Mouse (Mus musculus): ENCODE measurements at regions not wholly inside any gene's neighbourhood (a gene's known extent, or its start where the extent isn't known, plus 50 kb on each side); places are given as distances from the start of the nearest gene placed in this dataset.

DNA sequence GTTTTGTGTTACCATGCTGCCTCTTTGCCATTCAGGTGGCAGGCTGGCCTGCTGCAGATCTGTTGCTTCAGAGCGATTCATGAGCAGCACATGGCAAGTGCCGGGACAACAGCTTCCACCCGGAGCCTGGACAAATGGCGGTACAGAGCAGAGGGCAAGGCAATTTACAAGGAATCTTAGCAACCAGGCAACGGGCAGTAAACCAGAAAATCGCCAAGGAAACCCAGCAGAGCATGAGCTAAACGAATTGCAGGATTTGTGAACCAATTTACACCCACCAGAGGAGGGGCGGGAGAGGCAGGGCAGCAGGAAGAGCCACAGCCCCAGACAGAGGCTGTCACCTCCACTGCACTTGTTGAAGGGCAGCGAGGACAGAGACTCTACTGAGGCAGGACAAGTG is 60.5 kb upstream of the Loxl4 start:
- Histone ChIP-seq H3K9ac (no peak overlapping the region), H3K4me1 (peaks cover 21% of the 10 kb centered on the region), H3K27me3 (no peaks in the 10 kb centered on the region), H3K36me3 (no peaks in the 10 kb centered on the region), H3K27ac (peak overlapping the region; percentile 24), H3K9me3 (replicated peaks) (no peaks in the 10 kb centered on the region; the same call in 1 of the 2 replicates), H3K4me2 (0 out of 2 replicates have a peak overlapping the region, but pooled peaks have one; percentile 17), H3K4me3 (replicated peaks) (no peak overlapping the region)
- WGBS, result 10% methylated on average over 9 of the region's 9 CpGs
- peak; percentile 45 for ATAC-seq (replicated peaks; ENCODE audit: low FRiP score)

DNA sequence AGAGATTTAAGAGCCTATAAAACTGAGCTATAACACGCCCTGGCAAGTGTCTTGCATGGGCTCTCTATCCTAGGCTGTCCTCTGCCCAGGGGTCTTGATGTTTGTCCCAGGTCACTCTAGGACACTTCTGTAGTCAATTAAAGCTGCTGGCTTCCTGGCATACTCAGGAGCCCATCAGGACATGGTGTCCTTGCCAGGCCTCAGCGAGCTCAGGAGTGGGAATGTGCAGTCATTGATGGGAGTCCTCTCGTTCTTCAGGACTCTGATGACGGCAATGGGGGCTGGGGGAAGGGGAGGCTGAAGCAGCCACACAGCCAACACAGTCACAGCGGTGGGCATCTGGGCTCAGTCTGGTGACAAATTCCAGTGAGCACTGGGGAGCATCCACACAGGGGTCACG is 57.3 kb upstream of the Loxl4 start:
- 61% methylated on average over 6 of the region's 6 CpGs for WGBS
- H3K27ac ChIP-seq, result no peak overlapping the region
- H3K9me3 ChIP-seq (replicated peaks), result no peaks in the 10 kb centered on the region

DNA sequence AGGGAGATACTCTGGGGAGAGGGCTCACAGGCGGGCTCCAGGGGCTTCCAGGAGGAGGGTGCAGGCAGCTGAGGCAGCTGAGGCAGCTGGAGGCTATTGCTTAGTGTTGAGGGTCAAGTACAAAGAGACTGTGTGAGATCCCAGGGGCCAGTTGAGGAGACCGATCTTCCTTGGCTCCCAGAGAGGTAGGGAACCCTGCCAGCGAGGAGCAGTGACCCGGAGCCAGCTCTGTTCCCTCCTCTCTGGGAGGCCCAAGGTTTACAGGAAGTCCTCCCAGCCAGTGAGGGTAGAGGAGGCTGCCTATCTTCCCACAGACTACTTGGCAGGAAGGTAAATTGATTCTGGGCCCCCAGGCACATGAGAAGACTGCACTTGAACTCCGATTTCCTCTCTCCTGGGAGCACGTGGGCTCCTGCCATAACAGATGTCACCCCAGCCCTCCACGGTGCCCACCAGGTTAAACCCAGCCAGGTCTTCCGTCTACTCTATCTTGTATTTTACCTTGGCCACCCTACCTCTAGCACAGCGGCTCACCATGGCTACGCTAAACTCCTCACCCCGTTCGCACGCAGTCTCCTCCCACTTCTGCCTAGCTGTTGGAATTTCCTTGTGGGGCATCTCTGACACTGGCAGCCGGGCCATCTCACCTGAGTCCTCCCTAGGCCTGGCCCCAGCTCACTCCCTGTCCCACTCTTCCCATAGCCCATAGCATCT is 55.9 kb upstream of the Loxl4 start:
- Histone ChIP-seq H3K4me3 (replicated peaks) (no peak overlapping the region), H3K9ac (no peak overlapping the region), H3K36me3 (no peaks in the 10 kb centered on the region), H3K27me3 (no peaks in the 10 kb centered on the region; the same call in 1 of the 2 replicates), H3K9me3 (replicated peaks) (no peaks in the 10 kb centered on the region), H3K4me1 (peaks cover 31% of the 10 kb centered on the region), H3K4me2 (no peak overlapping the region), H3K27ac (peak overlapping the region; percentile 10; the same call in 1 of the 2 replicates)
- ATAC-seq (replicated peaks; ENCODE audit: low FRiP score), result peak; percentile 90
- WGBS, result 38% methylated on average over 14 of the region's 14 CpGs

More for the DNA sequence above, 57.3 kb upstream of the Loxl4 start:
- Histone ChIP-seq H3K4me1 (peaks cover 31% of the 10 kb centered on the region), H3K36me3 (no peaks in the 10 kb centered on the region), H3K4me3 (replicated peaks) (no peak overlapping the region), H3K4me2 (no peak overlapping the region), H3K9ac (no peak overlapping the region), H3K27me3 (no peaks in the 10 kb centered on the region; the same call in 1 of the 2 replicates)
- no peak for ATAC-seq (replicated peaks; ENCODE audit: low FRiP score)

DNA sequence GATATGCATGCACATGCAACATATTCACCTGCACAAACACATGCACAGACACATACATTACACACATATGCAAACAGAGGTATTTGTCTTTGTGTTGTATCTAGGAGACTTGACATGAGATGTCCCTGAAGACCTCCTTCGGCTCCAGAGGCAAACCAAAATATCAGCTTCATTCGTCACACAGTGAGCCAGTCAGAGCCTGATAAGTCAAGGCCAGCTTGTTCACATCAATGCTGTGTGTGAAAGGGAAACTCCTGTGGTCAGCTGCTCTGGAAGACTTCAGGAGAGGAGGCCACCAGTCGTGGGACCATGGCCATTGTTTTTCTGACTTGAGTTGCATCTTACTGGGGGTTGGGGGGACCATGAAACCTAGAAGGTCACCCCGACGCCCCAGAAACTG is 54.3 kb upstream of the Loxl4 start:
- 77% methylated on average over 5 of the region's 5 CpGs for WGBS
- no peaks in the 10 kb centered on the region for H3K36me3 ChIP-seq
- peaks cover 30% of the 10 kb centered on the region for H3K4me1 ChIP-seq
- no peak overlapping the region for H3K9ac ChIP-seq
- no peak overlapping the region for H3K4me2 ChIP-seq
- no peak overlapping the region for H3K27ac ChIP-seq
- no peaks in the 10 kb centered on the region; the same call in 1 of the 2 replicates for H3K27me3 ChIP-seq
- no peak overlapping the region for H3K4me3 ChIP-seq (replicated peaks)
- ATAC-seq (replicated peaks; ENCODE audit: low FRiP score), result no peak
- no peaks in the 10 kb centered on the region for H3K9me3 ChIP-seq (replicated peaks)
